Mouse (Mus musculus) bone marrow, adult 2 months (tissue): ENCODE data around the gene Lcn2.

ENCODE experiments used
- CTCF ChIP-seq: fragments of 200-500 bp; IDR thresholded peaks from 2 replicates; pipeline ENCODE4 v1.5.1; 2011; ENCODE audit warnings: low read length, control low read depth; ENCODE audit not compliant: control insufficient read depth, insufficient read depth
- POLR2A ChIP-seq: fragments of 200-500 bp; IDR thresholded peaks from 2 replicates; pipeline ENCODE4 v1.6.1; 2011; ENCODE audit warnings: low read depth, mild to moderate bottlenecking, control low read depth, low read length, borderline replicate concordance; ENCODE audit not compliant: control insufficient read depth

DNA sequence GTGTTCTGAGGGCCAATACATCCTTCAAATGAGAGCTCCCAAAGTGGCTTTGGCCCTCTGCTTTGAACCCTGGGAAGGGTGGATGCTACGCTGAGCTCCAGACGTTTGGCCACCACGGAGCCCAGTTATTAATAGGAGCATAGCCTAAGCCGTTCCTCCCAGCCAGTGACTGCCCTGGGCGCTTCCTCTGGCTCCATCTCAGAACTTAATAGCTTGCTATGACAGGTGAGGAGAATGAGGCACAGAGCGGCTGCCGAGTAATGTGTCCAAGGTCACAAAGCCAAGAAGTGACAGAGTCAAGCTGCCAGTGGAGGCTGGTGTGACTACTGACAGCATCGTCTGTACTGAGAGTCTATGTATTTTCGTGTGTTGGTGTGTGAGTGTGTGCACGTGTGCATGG, 31.8 kb downstream of the Lcn2 start:
- no peak for TF ChIP-seq POLR2A
- TF ChIP-seq CTCF = no peak
